Mouse (Mus musculus): ENCODE measurements around the gene Ints6.
"Not testable (repeated sequence)": the region's sequence is repeated elsewhere in the genome, so short reads cannot be mapped to it uniquely, and the experiment has no call there.

Ints6 gene

DNA sequence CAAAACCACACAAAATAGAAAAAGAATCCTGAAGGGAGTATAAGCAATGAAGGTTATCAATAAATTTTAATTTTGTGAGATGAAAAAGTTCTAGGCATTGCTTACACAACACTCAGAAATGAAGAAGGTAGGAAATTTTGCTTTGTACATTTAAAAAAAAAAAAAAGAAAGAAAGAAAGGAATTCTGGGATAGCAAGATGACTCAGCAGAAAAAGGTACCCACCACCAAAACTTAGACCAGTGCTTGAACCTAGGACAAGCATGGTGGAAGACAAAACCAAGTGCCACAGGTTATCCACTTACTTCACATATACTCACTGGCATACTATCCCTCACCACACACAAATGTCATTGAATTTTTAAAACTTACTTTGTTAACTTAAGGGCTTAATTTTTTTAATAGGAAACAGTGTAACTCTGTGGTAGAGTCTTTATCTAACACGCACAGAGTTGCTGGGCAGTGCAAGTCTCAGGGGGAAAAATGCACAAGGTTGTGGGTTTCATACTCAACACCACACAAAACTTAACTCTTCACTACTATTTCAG is 5.8 kb downstream of the Ints6 start:
- in situ Hi-C loops (cut with MboI; ENCODE audit: low sequenced_read_pairs) = no loop called here

- in situ Hi-C loops (cut with MboI; ENCODE audit: low sequenced_read_pairs) = no loop called here
Observed at GRCm38 (mm10) chr14:62751479-62751878, 9.5 kb downstream of the Ints6 start.

GRCm38 (mm10) chr14:62735646-62736045 is 25.3 kb downstream of the Ints6 start:
- in situ Hi-C loops (cut with MboI; ENCODE audit: low sequenced_read_pairs) = no loop called here

- in situ Hi-C loops (cut with MboI; ENCODE audit: low sequenced_read_pairs) = no loop called here
Observed at GRCm38 (mm10) chr14:62733666-62734065, 27.3 kb downstream of the Ints6 start.

DNA sequence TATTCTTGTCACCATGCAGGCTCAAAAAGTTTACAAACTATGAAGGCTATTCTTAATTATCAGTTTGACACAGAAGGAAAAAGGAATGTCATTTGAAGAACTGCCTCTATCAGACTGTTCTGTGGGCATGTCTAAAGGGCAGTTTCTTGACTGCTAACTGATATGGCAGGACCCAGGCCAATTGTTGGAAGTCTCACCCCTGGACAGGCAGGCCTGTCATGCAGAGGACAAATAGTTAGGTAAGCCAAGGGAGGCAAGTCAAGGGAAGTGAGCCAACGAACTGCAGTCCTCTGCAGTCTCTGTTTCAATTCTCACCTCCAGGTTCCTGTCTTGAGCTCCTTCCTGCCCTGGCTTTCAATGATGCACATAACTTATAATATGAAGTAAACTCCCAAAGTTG is 29.1 kb downstream of the Ints6 start:
- in situ Hi-C loops (cut with MboI; ENCODE audit: low sequenced_read_pairs) = no loop called here

DNA sequence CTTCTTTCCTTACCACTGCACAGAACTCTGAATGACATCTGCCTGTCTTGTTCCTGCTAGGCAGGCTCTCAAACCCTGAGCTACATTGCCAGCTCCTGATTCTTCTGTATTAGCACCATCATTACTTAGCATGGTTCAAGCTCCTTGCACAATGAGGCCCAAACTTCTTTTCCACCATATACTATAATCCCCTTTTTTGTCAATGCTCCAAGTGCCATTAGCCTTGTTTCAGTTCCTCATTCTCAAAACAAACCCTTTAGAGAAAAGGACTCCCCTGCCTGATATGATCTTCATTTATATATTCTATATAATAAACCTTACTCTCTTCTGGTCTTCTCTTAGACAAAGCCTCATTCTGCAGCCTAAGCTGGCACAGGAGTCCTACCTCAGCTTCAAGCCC is 36.4 kb downstream of the Ints6 start:
- in situ Hi-C loops (cut with MboI; ENCODE audit: low sequenced_read_pairs) = no loop called here

DNA sequence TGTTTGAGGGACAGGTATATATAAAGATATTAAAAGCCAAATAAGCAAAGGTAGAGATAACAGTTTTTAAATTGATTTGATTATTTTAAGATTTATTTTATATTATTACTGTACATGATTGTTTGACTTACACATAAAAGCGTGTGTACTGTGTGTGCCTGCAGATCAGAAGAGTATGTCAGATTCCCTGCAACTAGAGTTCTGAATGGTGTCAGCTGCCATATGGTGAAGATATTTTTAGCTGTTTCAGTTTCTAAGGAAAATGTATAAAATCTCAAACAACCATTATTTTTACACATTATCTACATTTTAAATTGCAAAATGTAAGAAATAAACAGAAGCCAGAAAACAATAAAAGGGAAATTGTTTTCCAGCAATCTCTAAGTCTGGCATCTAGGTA is 39.3 kb downstream of the Ints6 start:
- in situ Hi-C loops (cut with MboI; ENCODE audit: low sequenced_read_pairs) = no loop called here

DNA sequence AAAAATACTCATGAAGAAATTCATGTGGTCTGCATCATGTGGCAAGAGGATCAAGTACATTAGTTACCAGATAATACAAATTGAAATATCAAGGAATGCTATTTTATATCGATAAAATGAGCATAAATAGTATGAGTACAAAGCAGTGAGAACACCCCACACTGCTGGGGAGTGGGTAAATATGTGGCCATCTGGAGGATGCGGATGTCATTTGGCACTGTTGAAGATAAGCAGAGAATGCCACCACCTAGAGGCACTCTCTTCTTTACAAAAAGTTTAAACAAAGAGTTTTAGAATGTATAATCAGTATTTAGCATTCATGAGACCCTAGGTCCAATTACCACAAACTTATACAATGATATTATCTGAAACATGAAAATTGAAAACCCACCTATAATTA is 42.8 kb downstream of the Ints6 start:
- in situ Hi-C loops (cut with MboI; ENCODE audit: low sequenced_read_pairs) = no loop called here

GRCm38 (mm10) chr14:62673646-62674045 is 87.3 kb downstream of the Ints6 start:
- in situ Hi-C loops (cut with MboI; ENCODE audit: low sequenced_read_pairs) = no loop called here

- in situ Hi-C loops (cut with MboI; ENCODE audit: low sequenced_read_pairs) = no loop called here
Observed at GRCm38 (mm10) chr14:62664976-62665673, 95.8 kb downstream of the Ints6 start.

GRCm38 (mm10) chr14:62663367-62663766 is 97.6 kb downstream of the Ints6 start, which contains the start of gene Serpine3:
Gene Serpine3 (plus strand): TSS chr14:62663667.
- in situ Hi-C loops (cut with MboI; ENCODE audit: low sequenced_read_pairs) = no loop called here

- in situ Hi-C loops (cut with MboI; ENCODE audit: low sequenced_read_pairs) = no loop called here
Observed at GRCm38 (mm10) chr14:62662381-62662780, 98.6 kb downstream of the Ints6 start.

DNA sequence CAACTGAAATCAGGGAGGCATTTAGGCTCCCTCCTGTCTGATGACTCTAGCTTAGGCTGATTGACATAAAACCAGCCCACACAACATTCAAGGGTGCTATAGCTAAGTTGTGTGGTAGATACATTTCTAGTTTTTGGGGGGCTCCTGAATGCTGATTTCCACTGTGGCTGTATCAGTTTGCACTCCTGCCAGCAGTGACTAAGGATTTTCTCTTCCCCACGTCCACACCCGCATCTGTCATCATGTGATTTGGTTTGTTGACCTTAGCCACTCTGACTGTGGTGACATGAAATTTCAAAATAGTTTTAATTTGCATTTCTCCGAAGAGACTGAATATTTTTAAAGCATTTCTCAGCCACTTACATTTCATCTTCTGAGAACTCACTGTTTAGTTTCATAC is 103.5 kb downstream of the Ints6 start:
- in situ Hi-C loops (cut with MboI; ENCODE audit: low sequenced_read_pairs) = no loop called here

GRCm38 (mm10) chr14:62655996-62656395 is 105.0 kb downstream of the Ints6 start:
- in situ Hi-C loops (cut with MboI; ENCODE audit: low sequenced_read_pairs) = no loop called here

GRCm38 (mm10) chr14:62651771-62652170 is 109.2 kb downstream of the Ints6 start:
- in situ Hi-C loops (cut with MboI; ENCODE audit: low sequenced_read_pairs) = no loop called here

DNA sequence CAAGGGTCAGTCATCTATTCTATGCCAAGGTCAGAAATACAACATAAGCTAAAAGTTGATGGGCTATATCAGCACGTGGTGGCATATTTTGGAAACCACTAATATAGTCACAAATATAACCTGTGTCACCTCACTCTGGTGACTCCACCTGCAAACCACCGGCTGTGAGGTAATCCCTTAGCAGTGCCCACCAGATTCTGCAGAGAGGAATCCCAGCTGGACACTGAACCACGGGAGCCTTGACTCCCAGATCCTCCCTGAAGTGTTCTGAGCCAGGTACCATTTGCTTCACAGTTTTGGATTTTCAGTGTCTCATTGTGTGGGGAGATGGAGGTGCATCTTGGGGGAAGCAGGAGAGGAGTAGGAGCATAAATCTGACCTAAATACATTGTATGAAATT is 110.6 kb downstream of the Ints6 start:
- in situ Hi-C loops (cut with MboI; ENCODE audit: low sequenced_read_pairs) = no loop called here

DNA sequence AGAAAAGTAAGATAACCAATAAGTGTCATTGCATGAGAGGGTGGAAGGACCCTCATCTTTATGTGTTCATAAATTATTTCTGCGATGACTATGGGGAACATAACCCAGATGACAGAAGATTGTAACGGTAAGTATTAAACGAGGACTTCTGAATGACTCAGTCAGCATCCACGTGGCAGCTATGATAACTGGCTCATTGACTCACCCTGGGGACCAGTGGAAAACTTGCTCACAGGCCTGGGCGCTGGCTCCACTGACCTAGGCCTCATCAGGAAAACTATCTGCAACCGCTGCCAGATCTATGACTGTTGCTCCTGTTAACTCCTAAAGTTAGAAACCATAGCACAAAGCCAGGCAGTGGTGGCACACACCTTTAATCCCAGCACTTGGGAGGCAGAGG is 112.6 kb downstream of the Ints6 start:
- in situ Hi-C loops (cut with MboI; ENCODE audit: low sequenced_read_pairs) = no loop called here

DNA sequence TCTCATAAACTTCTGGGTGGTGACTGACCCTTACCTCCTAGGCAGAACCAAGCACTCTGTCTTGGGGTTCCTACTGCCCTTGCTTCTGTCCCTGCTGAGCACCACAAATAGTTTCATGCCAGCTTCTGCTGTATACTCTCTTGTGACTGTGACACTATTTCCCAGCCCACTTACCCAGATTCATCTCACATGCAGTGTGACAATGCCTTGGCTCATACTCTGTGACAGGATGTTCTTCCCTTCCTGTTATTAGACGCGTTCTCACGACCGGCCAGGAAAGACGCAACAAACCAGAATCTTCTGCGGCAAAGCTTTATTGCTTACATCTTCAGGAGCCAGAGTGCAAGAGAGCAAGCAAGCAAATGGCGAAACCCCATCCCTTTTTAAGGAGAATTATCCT is 118.6 kb downstream of the Ints6 start:
- in situ Hi-C loops (cut with MboI; ENCODE audit: low sequenced_read_pairs) = not testable (repeated sequence)

- in situ Hi-C loops (cut with MboI; ENCODE audit: low sequenced_read_pairs) = no loop called here
Observed at GRCm38 (mm10) chr14:62640396-62640795, 120.6 kb downstream of the Ints6 start.

GRCm38 (mm10) chr14:62639551-62639950 is 121.4 kb downstream of the Ints6 start:
- in situ Hi-C loops (cut with MboI; ENCODE audit: low sequenced_read_pairs) = no loop called here

DNA sequence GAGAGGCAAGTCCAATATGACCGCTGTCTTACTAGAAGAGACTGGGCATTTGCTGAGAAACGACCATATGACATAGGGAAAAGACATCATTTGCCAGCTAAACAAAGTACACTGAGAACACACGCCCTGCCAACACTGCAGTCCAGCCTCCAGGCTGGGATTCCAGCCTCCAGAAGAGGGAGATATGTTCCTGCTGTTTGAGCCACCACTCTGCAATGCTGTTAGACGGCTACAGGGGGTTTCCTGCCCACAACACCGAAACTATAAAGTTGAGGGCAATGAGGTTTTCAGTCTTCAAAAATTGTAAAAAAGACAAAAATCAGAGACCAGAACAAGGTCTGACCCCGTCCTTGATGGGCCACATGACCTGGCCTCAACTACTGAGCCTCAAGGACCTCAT is 121.9 kb downstream of the Ints6 start:
- in situ Hi-C loops (cut with MboI; ENCODE audit: low sequenced_read_pairs) = no loop called here

DNA sequence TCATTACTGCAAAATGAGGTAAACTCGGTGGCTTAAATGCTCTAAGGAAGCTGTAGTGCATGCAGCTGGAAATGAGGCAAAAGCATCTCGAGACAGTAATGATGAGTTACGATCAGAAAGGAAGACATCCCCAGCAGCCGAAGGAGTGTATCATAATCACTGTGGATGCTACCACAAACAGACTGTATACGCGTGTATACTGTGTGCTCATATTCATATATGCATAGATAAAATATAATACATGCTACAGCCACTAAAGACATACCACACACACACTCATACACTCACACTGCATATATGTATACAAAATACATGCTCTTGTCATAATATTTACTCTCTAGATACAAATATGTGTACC is 122.6 kb downstream of the Ints6 start:
- in situ Hi-C loops (cut with MboI; ENCODE audit: low sequenced_read_pairs) = no loop called here

Measured in CH12F3 (cell line).